Mouse (Mus musculus) layer of hippocampus, adult 2 months (tissue): Measurements from ENCODE around the gene Sfmbt1. TPM values are rescaled to one million over a fixed set of nuclear protein-coding genes. Genes with fewer than 3 reads are reported as not detected.

Experiments
- DNase-seq, 2 experiments: peaks; one replicate each; pipeline ENCODE4 v3.0.0; 2022; ENCODE audit warnings: low spot score in 2 of 2
- H3K27ac ChIP-seq: fragments of 200-600 bp; 2 replicates; pipeline ENCODE4 v1.8.1; 2022
- H3K4me3 ChIP-seq: fragments of 200-600 bp; 2 replicates; pipeline ENCODE4 v1.8.1; 2022; ENCODE audit warnings: mild to moderate bottlenecking
- CTCF ChIP-seq: fragments of 200-600 bp; conservative IDR thresholded peaks from 2 replicates; pipeline ENCODE4 v1.8.1; 2022; ENCODE audit warnings: antibody characterized with exemption, mild to moderate bottlenecking, moderate library complexity
- total RNA-seq, 2 experiments: library from RNA; stranded (reverse); gene quantifications; 2 replicates each; pipeline ENCODE4 v1.2.3; 2021

The Sfmbt1 gene
- total RNA-seq, 2 experiments from 2014 or later = 33.5 to 36.6 TPM

DNA sequence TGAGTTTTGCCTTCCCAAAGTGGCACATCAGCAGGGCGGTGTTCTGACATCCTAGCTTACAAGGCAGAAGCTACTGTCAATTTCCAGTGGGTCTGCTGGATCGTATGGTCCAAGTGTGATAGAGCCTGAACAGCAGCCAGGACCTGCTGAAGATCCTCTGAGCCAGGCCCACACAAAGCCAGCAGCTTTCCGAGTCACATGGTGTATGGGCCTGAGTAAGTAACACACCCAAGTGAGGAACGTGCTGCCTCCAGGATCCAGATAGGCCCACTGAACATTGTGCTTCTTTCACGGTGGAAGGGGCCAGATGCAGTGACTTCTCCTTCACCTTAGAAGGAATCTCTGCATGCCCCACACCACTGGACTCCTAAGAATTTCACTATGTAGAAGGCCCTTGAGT is 137.7 kb downstream of the Sfmbt1 start:
- no peak for DNase-seq

GRCm38 (mm10) chr14:30855316-30855715 is 140.7 kb downstream of the Sfmbt1 start:
- DNase-seq = no peak
- no peak for TF ChIP-seq CTCF
- no peak overlapping the region for H3K27ac ChIP-seq

More for the DNA sequence above, 137.7 kb downstream of the Sfmbt1 start:
- Histone ChIP-seq H3K4me3 (no peak overlapping the region), H3K27ac (no peak overlapping the region)
- no peak for TF ChIP-seq CTCF

GRCm38 (mm10) chr14:30856885-30857507 is 142.3 kb downstream of the Sfmbt1 start:
- no peak for DNase-seq
- TF ChIP-seq CTCF = no peak
- Histone ChIP-seq H3K27ac (no peak overlapping the region), H3K4me3 (no peak overlapping the region)

More at GRCm38 (mm10) chr14:30855316-30855715, 140.7 kb downstream of the Sfmbt1 start:
- no peak overlapping the region for H3K4me3 ChIP-seq

- Histone ChIP-seq H3K27ac (no peak overlapping the region), H3K4me3 (no peak overlapping the region)
- peak; percentile 69 for TF ChIP-seq CTCF
- DNase-seq = no peak
Observed at GRCm38 (mm10) chr14:30857990-30858389, 143.3 kb downstream of the Sfmbt1 start.

GRCm38 (mm10) chr14:30861421-30862125 is 146.9 kb downstream of the Sfmbt1 start:
- Histone ChIP-seq H3K4me3 (no peak overlapping the region), H3K27ac (no peak overlapping the region)
- TF ChIP-seq CTCF = no peak
- DNase-seq = no peak

DNA sequence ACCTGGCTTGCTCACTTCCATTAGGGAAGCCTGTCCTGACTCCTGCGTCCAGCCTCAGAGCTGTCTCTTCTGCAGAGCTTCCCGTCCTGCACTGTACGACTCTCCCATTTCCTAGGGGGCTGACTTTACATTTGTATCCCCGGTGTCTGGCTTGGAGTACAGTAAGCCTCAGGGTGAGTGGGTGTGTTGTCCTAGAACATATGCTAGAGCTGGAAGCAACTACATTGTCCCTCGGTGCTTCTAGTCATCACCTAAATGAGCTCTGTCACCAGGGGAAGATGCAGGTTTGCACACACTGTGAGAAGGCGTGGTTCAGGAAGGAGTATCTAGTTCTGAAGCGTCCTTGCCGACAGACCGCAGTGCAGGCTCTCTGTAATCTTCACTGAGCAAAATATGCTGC is 147.7 kb downstream of the Sfmbt1 start:
- Histone ChIP-seq H3K27ac (no peak overlapping the region), H3K4me3 (no peak overlapping the region)
- DNase-seq = no peak
- no peak for TF ChIP-seq CTCF

- peak; percentile 75 for TF ChIP-seq CTCF
- no peak overlapping the region for H3K4me3 ChIP-seq
- no peak for DNase-seq
- H3K27ac ChIP-seq = no peak overlapping the region
Observed at GRCm38 (mm10) chr14:30865311-30865710, 150.7 kb downstream of the Sfmbt1 start.

- Histone ChIP-seq H3K4me3 (no peak overlapping the region), H3K27ac (no peak overlapping the region)
- DNase-seq = peak; percentile 64 to 76
- TF ChIP-seq CTCF = peak; percentile 97
Observed at GRCm38 (mm10) chr14:30867042-30867441, 152.4 kb downstream of the Sfmbt1 start.

DNA sequence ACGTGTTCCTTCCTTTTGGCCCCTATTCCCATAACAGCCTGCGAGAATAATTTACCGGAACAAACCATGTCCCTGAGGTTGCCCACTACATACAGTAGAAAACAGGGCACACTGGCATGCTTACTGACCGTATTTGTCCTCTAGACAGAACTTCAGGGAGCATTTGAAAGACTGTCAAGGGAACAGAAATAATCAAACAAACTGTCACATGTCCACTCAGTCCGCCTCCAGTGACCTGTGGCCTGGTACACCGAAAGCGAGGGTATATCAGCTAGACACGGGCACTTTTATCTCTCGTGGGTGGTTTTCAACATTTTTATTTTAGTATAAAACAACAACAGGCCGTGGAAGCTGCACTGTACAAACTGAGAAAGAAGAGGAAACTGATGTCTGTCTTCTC is 154.2 kb downstream of the Sfmbt1 start:
- no peak for DNase-seq
- no peak for TF ChIP-seq CTCF
- H3K27ac ChIP-seq = no peak overlapping the region

DNA sequence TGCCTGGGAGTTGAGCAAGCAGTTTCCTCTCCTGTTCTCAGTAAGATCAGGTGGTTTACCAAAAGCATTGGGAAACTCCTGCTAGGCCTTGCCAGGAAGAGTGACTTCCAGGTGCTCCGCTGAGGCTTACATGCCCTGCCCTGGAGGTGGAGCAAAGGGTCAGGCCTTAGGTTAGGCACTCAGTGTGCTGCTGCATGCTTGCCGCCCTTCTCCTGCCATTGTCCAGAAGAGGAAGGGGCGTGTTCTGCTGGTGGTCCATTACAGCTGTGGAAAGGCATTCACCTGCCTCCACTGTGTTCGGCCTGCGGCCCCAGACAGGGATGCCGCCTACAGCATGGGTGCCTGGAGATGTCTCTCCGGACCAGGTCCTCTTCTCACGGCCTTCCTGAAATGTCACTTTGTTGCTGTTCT is 154.7 kb downstream of the Sfmbt1 start:
- H3K4me3 ChIP-seq = no peak overlapping the region
- no peak for TF ChIP-seq CTCF
- no peak for DNase-seq
- H3K27ac ChIP-seq = peak overlapping the region; percentile 43; the same call in 1 of the 2 replicates

More for the DNA sequence above, 154.2 kb downstream of the Sfmbt1 start:
- H3K4me3 ChIP-seq = no peak overlapping the region

GRCm38 (mm10) chr14:30870206-30871147 is 155.8 kb downstream of the Sfmbt1 start:
- Histone ChIP-seq H3K27ac (peak overlapping the region; percentile 43; the same call in 1 of the 2 replicates), H3K4me3 (no peak overlapping the region)
- TF ChIP-seq CTCF = no peak
- no peak for DNase-seq

Other genes with a start within 250 kb of the Sfmbt1 start
- gene Dcp1a, start 235.3 kb upstream of the Sfmbt1 start, total RNA-seq = 10 to 100 TPM; 22.7 to 23.0 TPM
- gene Cacna1d, start 223.4 kb upstream of the Sfmbt1 start, total RNA-seq = 10 to 100 TPM; 51.9 to 52.2 TPM
- 100 to 1,000 TPM; 162 to 164 TPM for gene Tkt, start 166.5 kb upstream of the Sfmbt1 start, total RNA-seq
- 10 to 100 TPM; 33.3 to 47.5 TPM for gene Prkcd, start 88.6 kb upstream of the Sfmbt1 start, total RNA-seq
- gene Rft1, start 60.5 kb upstream of the Sfmbt1 start, total RNA-seq = 10 to 100 TPM; 10.8 to 12.0 TPM
- gene Tmem110, start 110.7 kb downstream of the Sfmbt1 start, total RNA-seq = 10 to 100 TPM; 21.6 to 24.5 TPM
- 1 to 10 TPM; 2.1 to 2.3 TPM for gene Mustn1, start 164.4 kb downstream of the Sfmbt1 start, total RNA-seq
- gene Itih4, start 171.6 kb downstream of the Sfmbt1 start, total RNA-seq = under 1 TPM in 1 of 2 experiments, not detected in 1; 0.36 TPM
- gene Itih3, start 208.9 kb downstream of the Sfmbt1 start, total RNA-seq = 10 to 100 TPM; 27.6 to 28.6 TPM
- not detected for gene Itih1, start 228.4 kb downstream of the Sfmbt1 start, total RNA-seq
- 10 to 100 TPM; 19.1 to 21.9 TPM for gene Nek4, start 236.5 kb downstream of the Sfmbt1 start, total RNA-seq